Mouse (Mus musculus) ES-E14 (cell line): Measurements from ENCODE around the gene Zscan5b.

Source experiments
- CHD2 ChIP-seq: IDR thresholded peaks from 2 replicates; pipeline ENCODE4 v1.6.1; 2014; ENCODE audit warnings: mild to moderate bottlenecking, low read depth, low read length, inconsistent platforms
- HCFC1 ChIP-seq: IDR thresholded peaks from 2 replicates; pipeline ENCODE4 v1.6.1; 2012; ENCODE audit warnings: low read length, inconsistent platforms, borderline replicate concordance; ENCODE audit not compliant: insufficient read depth
- ZC3H11A ChIP-seq: IDR thresholded peaks from 2 replicates; pipeline ENCODE4 v1.6.1; 2012; ENCODE audit warnings: low read depth, mild to moderate bottlenecking, inconsistent platforms, low read length, borderline replicate concordance
- ZNF384 ChIP-seq: IDR thresholded peaks from 2 replicates; pipeline ENCODE4 v1.6.1; 2012; ENCODE audit warnings: low read depth, low read length, inconsistent platforms

- TF ChIP-seq CHD2 (no peak), ZNF384 (no peak), ZC3H11A (no peak), HCFC1 (peak; percentile 45; the same call in 1 of the 2 replicates)
Measured at GRCm38 (mm10) chr7:6189542-6189941, 32.5 kb upstream of the Zscan5b start.
